Mouse (Mus musculus) intestine, postnatal 0 days (tissue): ENCODE measurements at regions not wholly inside any gene's neighbourhood (a gene's known extent, or its start where the extent isn't known, plus 50 kb on each side); places are given as distances from the start of the nearest gene placed in this dataset.

Source experiments
- ATAC-seq: fragments of 200-750 bp; cut with Nextera tagmentation; 2 replicates; pipeline ENCODE4 v1.8.0; 2017; ENCODE audit warnings: mild to moderate bottlenecking, moderate TSS enrichment, moderate library complexity
- H3K27ac ChIP-seq: fragments of 300-500 bp; sonication (generic); 2 replicates; pipeline ENCODE4 v1.5.1; 2014; ENCODE audit warnings: mild to moderate bottlenecking, low read depth, low read length, moderate library complexity
- H3K27me3 ChIP-seq: fragments of 300-500 bp; sonication (generic); replicated peaks from 2 replicates; pipeline ENCODE4 v1.6.1; 2014; ENCODE audit warnings: low read length, mixed read lengths; ENCODE audit not compliant: control insufficient read depth, insufficient read depth
- H3K36me3 ChIP-seq: fragments of 300-500 bp; sonication (generic); 2 replicates; pipeline ENCODE4 v1.6.1; 2014; ENCODE audit warnings: mild to moderate bottlenecking, moderate library complexity; ENCODE audit not compliant: control insufficient read depth, insufficient read depth
- H3K4me1 ChIP-seq: fragments of 300-500 bp; sonication (generic); replicated peaks from 2 replicates; pipeline ENCODE4 v1.6.1; 2014; ENCODE audit warnings: antibody characterized with exemption, low read length, mixed read lengths; ENCODE audit not compliant: control insufficient read depth, insufficient read depth
- H3K4me2 ChIP-seq: fragments of 300-500 bp; sonication (generic); replicated peaks from 2 replicates; pipeline ENCODE4 v1.6.1; 2014; ENCODE audit warnings: low read depth, mild to moderate bottlenecking, moderate library complexity
- H3K4me3 ChIP-seq: fragments of 300-500 bp; sonication (generic); 2 replicates; pipeline ENCODE4 v1.5.1; 2014; ENCODE audit warnings: low read depth, low read length
- H3K9ac ChIP-seq: fragments of 300-500 bp; sonication (generic); 2 replicates; pipeline ENCODE4 v1.6.1; 2014; ENCODE audit warnings: mild to moderate bottlenecking, low read depth, low read length
- H3K9me3 ChIP-seq: fragments of 300-500 bp; sonication (generic); 2 replicates; pipeline ENCODE4 v1.6.1; 2016; ENCODE audit warnings: mixed run types; ENCODE audit not compliant: control insufficient read depth
- CTCF ChIP-seq: sonication (generic); IDR thresholded peaks from 2 replicates; pipeline ENCODE4 v1.5.1; 2016; ENCODE audit warnings: low read depth, mild to moderate bottlenecking, control low read depth, antibody characterized with exemption, moderate library complexity
- WGBS: fragments of 180-500 bp; shearing (Covaris S2); extraction: QIAGEN DNeasy Blood & Tissue Kit; methylation state at CpG from one replicate; pipeline ENCODE4 v1.1.7; 2014; 5-methylcytosine and 5-hydroxymethylcytosine counted together

DNA sequence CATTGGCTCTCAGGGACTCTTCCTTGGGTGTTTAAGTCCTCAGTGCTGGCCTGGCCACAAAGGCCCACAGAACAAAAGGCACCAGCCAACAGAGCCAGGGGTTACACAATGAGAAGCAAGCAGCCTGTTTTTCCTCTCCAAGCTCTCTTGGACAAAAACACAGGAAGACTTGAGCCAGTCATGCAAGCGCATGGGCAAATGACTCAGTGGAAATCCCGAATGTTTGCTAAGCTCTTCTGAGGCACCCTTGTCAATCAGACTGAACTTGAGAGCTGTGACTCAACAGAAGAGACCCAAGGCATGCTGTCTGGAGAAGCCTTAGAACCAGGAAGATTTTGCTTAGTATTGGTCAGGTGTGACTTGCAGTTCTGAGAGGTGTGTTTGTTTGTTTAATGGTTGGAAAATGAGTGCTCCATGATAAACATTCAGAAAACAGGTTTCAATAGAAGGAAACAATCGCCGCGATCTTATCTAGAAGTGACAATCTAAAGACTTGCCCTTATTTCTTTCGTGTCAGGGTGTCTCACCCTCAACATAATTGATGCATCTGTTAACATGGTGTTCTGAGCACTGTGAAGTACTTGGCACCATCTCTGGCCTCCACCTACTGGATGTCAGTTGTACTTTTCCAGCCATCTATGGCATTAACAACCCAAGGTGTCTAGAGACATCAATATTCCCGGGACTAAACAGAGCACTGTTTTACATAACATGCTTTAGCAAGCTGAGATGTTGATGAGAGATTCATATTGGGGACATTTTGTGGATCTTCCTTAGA is 124.0 kb upstream of the Tmc1 start:
- Histone ChIP-seq H3K4me2 (no peak overlapping the region), H3K9ac (no peak overlapping the region), H3K4me1 (no peaks in the 10 kb centered on the region), H3K27ac (no peak overlapping the region), H3K9me3 (no peaks in the 10 kb centered on the region), H3K27me3 (no peaks in the 10 kb centered on the region), H3K36me3 (no peaks in the 10 kb centered on the region), H3K4me3 (no peak overlapping the region)
- no peak for TF ChIP-seq CTCF
- ATAC-seq: peak; percentile 53; the same call in 1 of the 2 replicates
- WGBS: 72% methylated on average over 7 of the region's 7 CpGs

DNA sequence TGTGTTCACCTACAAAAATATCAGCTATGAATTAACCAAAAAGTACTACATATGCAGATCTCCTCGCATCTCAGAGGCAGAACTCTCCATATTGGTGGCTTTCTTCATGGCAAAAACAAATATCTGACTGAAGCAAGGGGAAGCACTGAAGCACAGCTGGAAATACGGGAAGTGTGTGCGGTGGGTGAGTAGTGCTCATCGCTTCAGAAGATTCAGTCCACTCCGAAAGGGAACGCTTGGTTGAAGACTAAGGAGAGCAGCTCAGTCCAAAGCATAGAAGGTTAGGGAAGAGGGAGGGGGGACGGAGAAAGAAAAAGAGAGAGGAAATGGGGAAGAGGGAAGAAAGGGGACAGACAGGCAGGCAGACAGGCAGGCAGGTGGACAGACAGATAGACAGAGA is 114.4 kb upstream of the Tmc1 start:
- Histone ChIP-seq H3K27ac (no peak overlapping the region), H3K36me3 (no peaks in the 10 kb centered on the region), H3K9ac (no peak overlapping the region), H3K4me3 (no peak overlapping the region), H3K4me1 (no peaks in the 10 kb centered on the region), H3K9me3 (no peaks in the 10 kb centered on the region), H3K4me2 (no peak overlapping the region), H3K27me3 (no peaks in the 10 kb centered on the region)
- TF ChIP-seq CTCF: no peak
- 89% methylated on average over 7 of the region's 7 CpGs for WGBS
- ATAC-seq: no peak

- no peak overlapping the region for H3K4me3 ChIP-seq
- no peak overlapping the region for H3K4me2 ChIP-seq
- no peaks in the 10 kb centered on the region for H3K36me3 ChIP-seq
- WGBS: 91% methylated on average over 14 of the region's 14 CpGs
- H3K27me3 ChIP-seq: no peaks in the 10 kb centered on the region
- no peak for ATAC-seq
- TF ChIP-seq CTCF: no peak
- no peak overlapping the region for H3K9ac ChIP-seq
- H3K9me3 ChIP-seq: no peaks in the 10 kb centered on the region
- no peaks in the 10 kb centered on the region for H3K4me1 ChIP-seq
- no peak overlapping the region for H3K27ac ChIP-seq
Measured at GRCm38 (mm10) chr19:21066432-21067113, 112.6 kb upstream of the Tmc1 start.

GRCm38 (mm10) chr19:21064902-21065301 is 110.9 kb upstream of the Tmc1 start:
- no peak for TF ChIP-seq CTCF
- WGBS: 74% methylated on average over 3 of the region's 3 CpGs

DNA sequence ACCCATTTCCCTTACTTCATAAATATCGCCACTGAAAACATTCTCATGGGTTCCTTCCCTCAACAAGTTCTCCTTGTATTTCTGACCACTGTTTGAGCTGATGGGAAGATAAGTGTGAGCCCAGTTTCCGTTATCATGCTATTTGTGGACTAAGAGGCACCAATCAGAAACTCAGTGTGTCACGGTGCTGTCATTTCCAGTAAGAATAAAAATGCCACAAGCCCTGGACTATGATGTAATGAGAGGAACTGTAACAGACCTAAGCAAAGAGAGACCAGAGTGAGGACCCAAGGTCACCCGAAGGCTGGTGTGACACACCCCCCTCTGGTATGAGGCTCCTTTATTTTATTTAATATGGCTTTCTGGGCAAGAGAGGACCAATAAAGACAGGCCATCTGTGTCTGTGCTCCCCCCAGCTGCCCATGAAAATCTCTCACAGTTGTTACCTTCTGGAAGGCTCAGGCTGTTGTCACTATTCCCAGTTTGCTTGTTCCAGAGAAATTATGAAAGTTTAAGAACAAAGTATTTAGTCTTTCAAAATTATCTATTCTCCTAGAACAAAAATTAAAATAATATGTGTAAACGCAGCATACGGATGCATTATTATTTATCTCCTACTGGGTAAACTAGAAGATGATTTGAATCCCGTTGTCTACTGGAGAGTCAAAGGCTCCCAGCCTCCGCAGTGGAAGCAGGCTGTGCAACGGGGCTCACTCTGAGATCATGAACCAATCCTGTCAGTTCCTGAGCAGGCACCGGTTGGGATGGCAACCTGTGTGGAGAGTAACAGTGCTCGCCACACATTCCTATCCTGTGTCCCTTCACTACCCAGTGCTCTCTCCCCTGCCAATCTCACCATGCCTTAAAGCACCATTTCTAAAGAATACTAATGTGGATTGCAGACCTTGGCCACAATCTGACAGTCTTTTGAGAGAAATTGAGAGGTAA is 99.9 kb upstream of the Tmc1 start:
- no peak for ATAC-seq
- H3K27me3 ChIP-seq: no peaks in the 10 kb centered on the region
- no peak for TF ChIP-seq CTCF
- H3K36me3 ChIP-seq: no peaks in the 10 kb centered on the region
- H3K9ac ChIP-seq: no peak overlapping the region
- no peak overlapping the region for H3K27ac ChIP-seq
- WGBS: 80% methylated on average over 11 of the region's 11 CpGs
- no peaks in the 10 kb centered on the region for H3K9me3 ChIP-seq
- H3K4me2 ChIP-seq: no peak overlapping the region
- no peaks in the 10 kb centered on the region for H3K4me1 ChIP-seq
- H3K4me3 ChIP-seq: no peak overlapping the region

More at GRCm38 (mm10) chr19:21064902-21065301, 110.9 kb upstream of the Tmc1 start:
- Histone ChIP-seq H3K4me3 (no peak overlapping the region), H3K4me1 (no peaks in the 10 kb centered on the region), H3K4me2 (no peak overlapping the region), H3K36me3 (no peaks in the 10 kb centered on the region), H3K27me3 (no peaks in the 10 kb centered on the region), H3K27ac (no peak overlapping the region), H3K9ac (no peak overlapping the region), H3K9me3 (no peaks in the 10 kb centered on the region)
- no peak for ATAC-seq

DNA sequence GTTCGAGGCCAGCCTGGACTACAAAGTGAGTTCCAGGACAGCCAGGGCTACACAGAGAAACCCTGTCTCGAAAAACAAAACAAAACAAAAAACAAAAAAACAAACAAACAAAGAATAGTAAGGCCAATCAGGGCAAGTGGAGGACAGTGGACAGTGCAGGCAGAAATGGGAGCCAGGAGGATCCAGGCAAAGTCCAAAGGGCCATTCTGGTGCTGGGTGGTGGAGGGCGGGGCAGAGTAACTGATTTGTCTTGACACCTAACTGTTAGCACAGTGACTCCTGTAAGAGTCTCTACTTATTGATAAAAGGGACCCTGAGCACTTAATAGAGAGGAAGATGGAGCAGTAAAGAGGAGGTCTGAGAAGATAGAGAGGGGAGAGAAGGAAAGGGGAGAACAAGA is 98.8 kb upstream of the Tmc1 start:
- H3K27me3 ChIP-seq: no peaks in the 10 kb centered on the region
- H3K4me2 ChIP-seq: no peak overlapping the region
- no peak overlapping the region for H3K27ac ChIP-seq
- H3K4me3 ChIP-seq: no peak overlapping the region
- WGBS: 87% methylated on average over 3 of the region's 3 CpGs
- no peaks in the 10 kb centered on the region for H3K4me1 ChIP-seq
- ATAC-seq: peak; percentile 75
- no peaks in the 10 kb centered on the region for H3K36me3 ChIP-seq
- TF ChIP-seq CTCF: no peak
- H3K9me3 ChIP-seq: no peaks in the 10 kb centered on the region
- H3K9ac ChIP-seq: no peak overlapping the region
